8 mouse cellular contexts compared by ENCODE assay signal in genomic region chr11:101315082-101315650, GRCm38 (mm10). TPM values are rescaled to one million over a fixed set of nuclear protein-coding genes. Genes with fewer than 3 reads are reported as not detected.
DNase-seq lines count a peak whose midpoint lies in the region; ATAC-seq lines count a peak whose summit lies in the region.

No protein-coding gene starts in this region.

- no peak for DNase-seq in lung, postnatal 14 days
- DNase-seq in limb, embryonic 10.5 days (ENCODE audit: low spot score) = no peak
- no peak for DNase-seq in yolk sac, embryonic 10.5 days (ENCODE audit: low spot score)
- DNase-seq in layer of hippocampus, adult 11-12 months (ENCODE audit: low spot score) = no peak
- DNase-seq in thymus, postnatal 0 days (ENCODE audit: low spot score) = no peak

- H3K9me3 ChIP-seq in lung, embryonic 15.5 days = no peaks in the 10 kb centered on the region
- no peaks in the 10 kb centered on the region for H3K9me3 ChIP-seq in embryonic facial prominence, embryonic 15.5 days (replicated peaks)
- no peaks in the 10 kb centered on the region for H3K9me3 ChIP-seq in limb, embryonic 10.5 days (replicated peaks)
- H3K9me3 ChIP-seq in neural tube, embryonic 15.5 days (replicated peaks) = no peaks in the 10 kb centered on the region

- peak overlapping the region; percentile 90 for H3K4me2 ChIP-seq in lung, embryonic 15.5 days
- H3K4me2 ChIP-seq in embryonic facial prominence, embryonic 15.5 days (replicated peaks) = peak overlapping the region; percentile 93
- H3K4me2 ChIP-seq in neural tube, embryonic 15.5 days = peak overlapping the region; percentile 96

- peak overlapping the region; percentile 75; the same call in 1 of the 2 replicates for H3K27ac ChIP-seq in lung, embryonic 15.5 days
- H3K27ac ChIP-seq in embryonic facial prominence, embryonic 15.5 days (replicated peaks) = peak overlapping the region; percentile 74
- H3K27ac ChIP-seq in limb, embryonic 10.5 days = peak overlapping the region; percentile 91
- peak overlapping the region; percentile 85 for H3K27ac ChIP-seq in neural tube, embryonic 15.5 days (replicated peaks)

- peak overlapping the region; percentile 98 for H3K4me3 ChIP-seq in lung, embryonic 15.5 days
- peak overlapping the region; percentile 95 for H3K4me3 ChIP-seq in embryonic facial prominence, embryonic 15.5 days (replicated peaks)
- peak overlapping the region; percentile 92 for H3K4me3 ChIP-seq in limb, embryonic 10.5 days
- H3K4me3 ChIP-seq in neural tube, embryonic 15.5 days (replicated peaks) = peak overlapping the region; percentile 74

- H3K27me3 ChIP-seq in lung, embryonic 15.5 days = no peaks in the 10 kb centered on the region
- no peaks in the 10 kb centered on the region for H3K27me3 ChIP-seq in embryonic facial prominence, embryonic 15.5 days
- no peaks in the 10 kb centered on the region for H3K27me3 ChIP-seq in limb, embryonic 10.5 days (ENCODE audit: low read depth, poor library complexity, severe bottlenecking)
- no peaks in the 10 kb centered on the region; the same call in 1 of the 2 replicates for H3K27me3 ChIP-seq in neural tube, embryonic 15.5 days (replicated peaks)

- peak overlapping the region; percentile 96 for H3K9ac ChIP-seq in lung, embryonic 15.5 days
- H3K9ac ChIP-seq in embryonic facial prominence, embryonic 15.5 days = peak overlapping the region; percentile 89
- H3K9ac ChIP-seq in neural tube, embryonic 15.5 days (replicated peaks) = peak overlapping the region; percentile 87

- ATAC-seq in lung, embryonic 15.5 days (ENCODE audit: borderline replicate concordance, extremely low read depth, low FRiP score, low TSS enrichment) = no peak
- ATAC-seq in embryonic facial prominence, embryonic 15.5 days (ENCODE audit: insufficient number of reproducible peaks, low FRiP score, low TSS enrichment, low read depth) = no peak
- no peak for ATAC-seq in neural tube, embryonic 15.5 days (ENCODE audit: low FRiP score)

- H3K4me1 ChIP-seq in lung, embryonic 15.5 days = peaks cover 14% of the 10 kb centered on the region
- peaks cover 15% of the 10 kb centered on the region for H3K4me1 ChIP-seq in embryonic facial prominence, embryonic 15.5 days
- H3K4me1 ChIP-seq in limb, embryonic 10.5 days = peaks cover 17% of the 10 kb centered on the region
- H3K4me1 ChIP-seq in neural tube, embryonic 15.5 days = peaks cover 24% of the 10 kb centered on the region

- 79% methylated on average over 8 of the region's 8 CpGs for WGBS in lung, embryonic 15.5 days
- 82% methylated on average over 8 of the region's 8 CpGs for WGBS in embryonic facial prominence, embryonic 15.5 days
- WGBS in limb, embryonic 10.5 days = 84% methylated on average over 8 of the region's 8 CpGs
- 88% methylated on average over 8 of the region's 8 CpGs for WGBS in neural tube, embryonic 15.5 days

- peaks cover 17% of the 10 kb centered on the region for H3K36me3 ChIP-seq in lung, embryonic 15.5 days
- peaks cover 24% of the 10 kb centered on the region for H3K36me3 ChIP-seq in embryonic facial prominence, embryonic 15.5 days
- H3K36me3 ChIP-seq in limb, embryonic 10.5 days = peaks cover 28% of the 10 kb centered on the region
- peaks cover 24% of the 10 kb centered on the region for H3K36me3 ChIP-seq in neural tube, embryonic 15.5 days

RNA-seq across cellular contexts. Expression of gene Psme3, which starts 0.8 kb away (rescaled TPM):
- polyA plus RNA-seq in lung, embryonic 15.5 days (2015; fragmentation: Nextera tagmentation; extraction: Ambion mirVana) = 130 and 133 TPM in 2 replicates
- 124 and 126 TPM in 2 replicates for polyA plus RNA-seq in embryonic facial prominence, embryonic 15.5 days (2015; fragmentation: Nextera tagmentation; extraction: Ambion mirVana)
- polyA plus RNA-seq in limb, embryonic 10.5 days (2016; fragmentation: Nextera tagmentation; extraction: Ambion mirVana) = 210 and 214 TPM in 2 replicates
- polyA plus RNA-seq in neural tube, embryonic 15.5 days (2015; fragmentation: Nextera tagmentation; extraction: Ambion mirVana) = 108 and 123 TPM in 2 replicates
- polyA plus RNA-seq in thymus, postnatal 0 days (2015; fragmentation: Nextera tagmentation; extraction: Ambion mirVana) = 123 and 135 TPM in 2 replicates

RNA-seq across cellular contexts. Expression of gene Aoc2, which starts 9.7 kb away (rescaled TPM):
- 0.81 and 1.2 TPM in 2 replicates for polyA plus RNA-seq in lung, embryonic 15.5 days (2015; fragmentation: Nextera tagmentation; extraction: Ambion mirVana)
- 1.1 and 1.6 TPM in 2 replicates for polyA plus RNA-seq in embryonic facial prominence, embryonic 15.5 days (2015; fragmentation: Nextera tagmentation; extraction: Ambion mirVana)
- polyA plus RNA-seq in limb, embryonic 10.5 days (2016; fragmentation: Nextera tagmentation; extraction: Ambion mirVana) = 2.7 and 2.8 TPM in 2 replicates
- 1.5 and 1.7 TPM in 2 replicates for polyA plus RNA-seq in neural tube, embryonic 15.5 days (2015; fragmentation: Nextera tagmentation; extraction: Ambion mirVana)
- polyA plus RNA-seq in thymus, postnatal 0 days (2015; fragmentation: Nextera tagmentation; extraction: Ambion mirVana) = 0.76 and 1.0 TPM in 2 replicates

RNA-seq across cellular contexts. Expression of gene Becn1, which starts 13.1 kb away (rescaled TPM):
- polyA plus RNA-seq in lung, embryonic 15.5 days (2015; fragmentation: Nextera tagmentation; extraction: Ambion mirVana) = 146 and 165 TPM in 2 replicates
- polyA plus RNA-seq in embryonic facial prominence, embryonic 15.5 days (2015; fragmentation: Nextera tagmentation; extraction: Ambion mirVana) = 141 and 143 TPM in 2 replicates
- polyA plus RNA-seq in limb, embryonic 10.5 days (2016; fragmentation: Nextera tagmentation; extraction: Ambion mirVana) = 148 TPM in 2 replicates
- 172 and 175 TPM in 2 replicates for polyA plus RNA-seq in neural tube, embryonic 15.5 days (2015; fragmentation: Nextera tagmentation; extraction: Ambion mirVana)
- polyA plus RNA-seq in thymus, postnatal 0 days (2015; fragmentation: Nextera tagmentation; extraction: Ambion mirVana) = 182 and 191 TPM in 2 replicates

RNA-seq across cellular contexts. Expression of gene Aoc3, which starts 15.2 kb away (rescaled TPM):
- polyA plus RNA-seq in lung, embryonic 15.5 days (2015; fragmentation: Nextera tagmentation; extraction: Ambion mirVana) = 1.3 and 1.4 TPM in 2 replicates
- 0.77 and 0.94 TPM in 2 replicates for polyA plus RNA-seq in embryonic facial prominence, embryonic 15.5 days (2015; fragmentation: Nextera tagmentation; extraction: Ambion mirVana)
- 0.03 TPM in 1 of 2 replicates, not detected in the other for polyA plus RNA-seq in limb, embryonic 10.5 days (2016; fragmentation: Nextera tagmentation; extraction: Ambion mirVana)
- polyA plus RNA-seq in neural tube, embryonic 15.5 days (2015; fragmentation: Nextera tagmentation; extraction: Ambion mirVana) = 0.20 and 0.38 TPM in 2 replicates
- polyA plus RNA-seq in thymus, postnatal 0 days (2015; fragmentation: Nextera tagmentation; extraction: Ambion mirVana) = 0.69 and 0.78 TPM in 2 replicates

RNA-seq across cellular contexts. Expression of gene Coa3, which starts 36.3 kb away (rescaled TPM):
- polyA plus RNA-seq in lung, embryonic 15.5 days (2015; fragmentation: Nextera tagmentation; extraction: Ambion mirVana) = 189 and 194 TPM in 2 replicates
- 160 and 165 TPM in 2 replicates for polyA plus RNA-seq in embryonic facial prominence, embryonic 15.5 days (2015; fragmentation: Nextera tagmentation; extraction: Ambion mirVana)
- polyA plus RNA-seq in limb, embryonic 10.5 days (2016; fragmentation: Nextera tagmentation; extraction: Ambion mirVana) = 187 and 192 TPM in 2 replicates
- 213 and 237 TPM in 2 replicates for polyA plus RNA-seq in neural tube, embryonic 15.5 days (2015; fragmentation: Nextera tagmentation; extraction: Ambion mirVana)
- polyA plus RNA-seq in thymus, postnatal 0 days (2015; fragmentation: Nextera tagmentation; extraction: Ambion mirVana) = 164 and 179 TPM in 2 replicates
